Mouse (Mus musculus) limb, embryonic 12.5 days (tissue): ENCODE measurements around the gene Chit1. TPM values are rescaled to one million over a fixed set of nuclear protein-coding genes. Genes with fewer than 3 reads are reported as not detected.

Experiments
- ATAC-seq: fragments of 200-750 bp; cut with Nextera tagmentation; 2 replicates; pipeline ENCODE4 v1.8.0; 2017; ENCODE audit warnings: low read depth, moderate TSS enrichment; ENCODE audit not compliant: insufficient number of reproducible peaks, insufficient read depth, low FRiP score, low TSS enrichment
- H3K27ac ChIP-seq: fragments of 300-500 bp; sonication (generic); 2 replicates; pipeline ENCODE4 v1.5.1; 2016; ENCODE audit warnings: mild to moderate bottlenecking, moderate library complexity
- H3K27me3 ChIP-seq: fragments of 300-500 bp; sonication (generic); 2 replicates; pipeline ENCODE4 v1.6.1; 2016; ENCODE audit warnings: mild to moderate bottlenecking, moderate library complexity
- H3K36me3 ChIP-seq: fragments of 300-500 bp; sonication (generic); 2 replicates; pipeline ENCODE4 v1.6.1; 2016; ENCODE audit warnings: mild to moderate bottlenecking, moderate library complexity
- H3K4me1 ChIP-seq: fragments of 300-500 bp; sonication (generic); replicated peaks from 2 replicates; pipeline ENCODE4 v1.6.1; 2016
- H3K4me2 ChIP-seq: fragments of 300-500 bp; sonication (generic); 2 replicates; pipeline ENCODE4 v1.6.1; 2016; ENCODE audit warnings: mild to moderate bottlenecking, moderate library complexity
- H3K4me3 ChIP-seq: fragments of 300-500 bp; sonication (generic); replicated peaks from 2 replicates; pipeline ENCODE4 v1.5.1; 2016; ENCODE audit warnings: mild to moderate bottlenecking
- H3K9ac ChIP-seq: fragments of 300-500 bp; sonication (generic); replicated peaks from 2 replicates; pipeline ENCODE4 v1.6.1; 2016; ENCODE audit warnings: mild to moderate bottlenecking, moderate library complexity
- H3K9me3 ChIP-seq: fragments of 300-500 bp; sonication (generic); 2 replicates; pipeline ENCODE4 v1.6.1; 2016; ENCODE audit warnings: mild to moderate bottlenecking, moderate library complexity
- WGBS: fragments of 180-500 bp; shearing (Covaris S2); methylation state at CpG from one replicate; pipeline ENCODE4 v1.1.7; 2016; 5-methylcytosine and 5-hydroxymethylcytosine counted together
- polyA plus RNA-seq: library from polyadenylated mRNA; unstranded; fragments of >200 nt; fragmentation: Nextera tagmentation; extraction: Ambion mirVana; gene quantifications from 2 replicates; pipeline ENCODE4 v1.2.1, GENCODE M21; 2016

Gene Chit1
- polyA plus RNA-seq, 1 experiment from 2014 or later, result not detected

DNA sequence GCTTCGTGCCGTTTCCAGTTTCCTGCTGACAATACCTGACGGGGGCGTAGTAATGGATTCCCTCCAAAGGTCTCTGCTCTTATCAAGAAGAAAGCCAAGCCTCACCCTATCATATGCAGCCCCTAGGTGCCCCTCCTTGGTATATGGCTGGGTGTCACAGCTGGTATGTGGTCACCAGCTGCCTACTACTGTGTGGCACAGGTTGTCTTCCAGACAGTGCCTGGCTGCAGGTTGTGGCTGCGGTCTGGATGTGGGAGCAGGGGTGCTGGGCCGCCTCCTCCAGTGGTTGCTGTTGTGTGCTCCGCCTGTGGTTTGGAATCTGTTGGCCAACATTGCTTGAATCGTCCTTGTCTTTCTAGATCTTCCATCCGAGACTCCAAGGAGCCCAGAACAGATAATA, 39.7 kb downstream of the Chit1 start:
- Histone ChIP-seq H3K9ac (no peak overlapping the region), H3K27ac (no peak overlapping the region), H3K4me3 (no peak overlapping the region), H3K4me2 (no peak overlapping the region), H3K4me1 (0 out of 2 replicates have a peak, but pooled peaks cover 2% of the 10 kb centered on the region), H3K36me3 (no peaks in the 10 kb centered on the region), H3K27me3 (peaks cover 4% of the 10 kb centered on the region; the same call in 1 of the 2 replicates), H3K9me3 (no peaks in the 10 kb centered on the region)
- 90% methylated on average over 9 of the region's 9 CpGs for WGBS
- no peak for ATAC-seq

DNA sequence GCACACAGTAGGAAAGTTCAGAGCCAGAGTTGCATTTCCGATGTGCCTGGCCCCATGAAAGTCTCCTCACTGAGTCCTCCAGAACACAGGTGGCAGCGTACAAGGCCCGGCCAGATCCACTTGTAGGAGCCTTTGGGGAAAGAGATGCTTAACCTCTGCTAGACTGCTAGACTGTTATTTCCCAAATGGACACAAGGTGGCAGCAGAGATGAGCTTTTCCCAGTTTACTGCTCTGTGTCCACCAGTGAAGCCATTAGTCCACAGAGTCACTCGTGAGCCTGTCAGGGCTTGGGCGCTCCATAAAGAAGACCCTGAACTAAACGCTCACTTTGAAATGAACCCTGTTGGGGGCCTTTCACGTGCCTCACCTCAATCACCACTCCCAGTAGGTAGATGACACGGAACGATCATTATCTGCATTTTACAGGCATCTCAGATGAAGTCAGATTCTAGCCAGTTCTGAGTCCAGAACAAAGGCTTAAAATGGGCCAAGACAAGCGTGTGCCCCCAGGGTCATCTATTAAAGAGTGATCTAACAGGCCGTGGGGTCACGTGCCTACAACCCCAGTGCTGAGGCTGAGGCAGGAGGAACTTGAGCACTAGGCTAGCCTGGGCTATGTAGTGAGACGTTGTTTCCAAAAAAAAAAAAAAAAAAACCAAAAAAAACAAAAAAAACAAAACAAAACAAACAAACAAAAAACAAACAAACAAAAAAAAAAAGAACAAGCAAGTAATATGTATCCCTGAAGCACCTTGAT, 40.8 kb downstream of the Chit1 start:
- no peak overlapping the region for H3K9ac ChIP-seq
- H3K27me3 ChIP-seq, result peaks cover 4% of the 10 kb centered on the region; the same call in 1 of the 2 replicates
- no peak overlapping the region for H3K4me3 ChIP-seq
- 36% methylated on average over 13 of the region's 13 CpGs for WGBS
- no peaks in the 10 kb centered on the region for H3K36me3 ChIP-seq
- ATAC-seq, result peak; percentile 77
- H3K4me1 ChIP-seq, result 0 out of 2 replicates have a peak, but pooled peaks cover 2% of the 10 kb centered on the region
- H3K9me3 ChIP-seq, result no peaks in the 10 kb centered on the region
- H3K4me2 ChIP-seq, result no peak overlapping the region
- H3K27ac ChIP-seq, result no peak overlapping the region

DNA sequence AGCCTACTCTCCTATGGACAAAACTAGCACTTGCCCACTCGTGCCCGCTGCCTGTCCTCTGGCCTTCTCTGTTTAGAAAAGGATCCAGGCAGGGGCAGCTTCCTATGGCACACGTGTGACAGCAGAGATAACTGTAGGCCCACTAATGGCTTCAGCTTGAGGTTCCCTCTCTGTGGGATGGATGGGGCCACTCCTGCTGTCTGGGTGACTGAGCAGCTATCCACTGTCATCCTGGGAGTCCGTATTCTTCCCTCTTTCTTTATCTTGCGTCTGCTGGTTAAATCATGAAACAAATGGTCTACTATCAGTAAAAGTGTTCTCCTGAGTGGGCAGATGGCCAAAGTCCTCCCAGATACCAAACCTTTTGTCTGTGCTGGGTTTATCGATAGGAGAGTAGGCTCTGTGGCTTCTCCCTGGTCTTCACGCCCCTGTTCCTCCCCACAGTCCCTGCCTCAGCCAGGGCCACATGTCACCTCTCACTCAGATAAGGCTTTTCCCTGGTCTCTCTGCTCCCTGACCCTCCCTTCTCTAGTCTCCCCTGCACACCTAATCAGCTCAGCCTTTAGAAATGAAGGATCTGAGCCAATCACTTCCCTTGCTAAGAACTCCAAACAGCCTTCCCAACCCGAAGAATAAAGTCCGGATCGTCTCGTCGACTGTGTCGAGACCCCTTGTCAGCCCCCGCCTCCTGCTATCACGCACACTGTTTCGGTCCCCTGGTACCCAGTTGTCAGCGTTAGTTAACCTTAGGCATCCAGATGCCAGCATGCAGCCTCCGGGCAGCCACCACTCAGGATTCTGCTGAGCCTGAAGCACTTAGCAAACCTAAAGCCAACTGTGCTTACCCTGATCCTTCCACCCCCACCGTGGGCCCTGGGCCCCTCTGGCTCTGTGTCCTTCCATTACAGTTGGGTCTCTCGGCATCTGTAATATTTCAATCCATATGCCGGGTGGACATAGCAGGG, 41.9 kb downstream of the Chit1 start:
- H3K4me2 ChIP-seq, result no peak overlapping the region
- WGBS, result 77% methylated on average over 21 of the region's 21 CpGs
- ATAC-seq, result no peak
- no peak overlapping the region for H3K4me3 ChIP-seq
- no peaks in the 10 kb centered on the region for H3K9me3 ChIP-seq
- H3K27ac ChIP-seq, result no peak overlapping the region
- peaks cover 4% of the 10 kb centered on the region; the same call in 1 of the 2 replicates for H3K27me3 ChIP-seq
- 0 out of 2 replicates have a peak, but pooled peaks cover 2% of the 10 kb centered on the region for H3K4me1 ChIP-seq
- no peak overlapping the region for H3K9ac ChIP-seq
- no peaks in the 10 kb centered on the region for H3K36me3 ChIP-seq

DNA sequence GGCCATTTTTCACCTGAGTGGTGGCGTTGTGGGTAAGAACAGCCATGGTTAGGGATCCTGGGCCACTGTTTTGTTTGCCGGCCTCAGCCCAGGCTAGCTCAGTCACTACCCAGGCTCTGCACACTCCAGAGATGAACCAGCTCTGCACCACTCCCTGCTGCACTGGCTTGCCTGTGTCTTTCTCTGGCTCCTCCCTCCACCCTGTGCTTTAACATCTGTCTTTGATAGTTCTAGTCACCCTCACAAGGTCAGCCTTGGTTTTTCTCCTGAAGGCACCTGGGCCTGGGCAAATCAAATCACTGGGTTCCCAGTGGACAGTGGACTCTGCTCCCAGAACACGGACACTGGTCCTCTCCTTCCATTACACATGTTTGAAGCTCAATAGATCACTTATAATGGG, 43.1 kb downstream of the Chit1 start:
- Histone ChIP-seq H3K4me2 (no peak overlapping the region), H3K27ac (no peak overlapping the region), H3K36me3 (no peaks in the 10 kb centered on the region), H3K9me3 (no peaks in the 10 kb centered on the region), H3K9ac (no peak overlapping the region), H3K4me1 (0 out of 2 replicates have a peak, but pooled peaks cover 2% of the 10 kb centered on the region), H3K27me3 (peaks cover 4% of the 10 kb centered on the region; the same call in 1 of the 2 replicates), H3K4me3 (no peak overlapping the region)
- 89% methylated on average over 3 of the region's 3 CpGs for WGBS
- ATAC-seq, result no peak

DNA sequence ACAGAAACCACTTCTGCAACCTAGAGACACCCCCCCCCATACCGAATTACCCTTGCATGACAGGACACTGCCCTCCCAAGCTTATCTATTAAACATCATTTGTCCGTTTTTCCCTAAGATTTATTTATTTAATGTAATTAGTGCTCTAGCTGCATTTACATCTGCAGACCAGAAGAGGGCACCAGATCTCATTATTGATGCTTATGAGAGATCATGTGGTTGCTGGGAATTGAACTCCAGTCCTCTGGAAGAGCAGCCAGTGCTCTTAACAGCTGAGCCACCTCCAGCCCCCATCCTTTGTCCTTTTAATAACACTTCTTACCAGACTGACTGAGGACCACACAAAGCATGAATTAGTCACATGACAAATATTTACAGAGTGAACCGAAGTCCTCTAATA, 43.6 kb downstream of the Chit1 start:
- Histone ChIP-seq H3K9ac (no peak overlapping the region), H3K27ac (no peak overlapping the region), H3K9me3 (no peaks in the 10 kb centered on the region), H3K27me3 (peaks cover 4% of the 10 kb centered on the region; the same call in 1 of the 2 replicates), H3K36me3 (no peaks in the 10 kb centered on the region), H3K4me3 (no peak overlapping the region), H3K4me1 (0 out of 2 replicates have a peak, but pooled peaks cover 2% of the 10 kb centered on the region), H3K4me2 (no peak overlapping the region)
- 71% methylated on average over 3 of the region's 3 CpGs for WGBS
- ATAC-seq, result no peak

DNA sequence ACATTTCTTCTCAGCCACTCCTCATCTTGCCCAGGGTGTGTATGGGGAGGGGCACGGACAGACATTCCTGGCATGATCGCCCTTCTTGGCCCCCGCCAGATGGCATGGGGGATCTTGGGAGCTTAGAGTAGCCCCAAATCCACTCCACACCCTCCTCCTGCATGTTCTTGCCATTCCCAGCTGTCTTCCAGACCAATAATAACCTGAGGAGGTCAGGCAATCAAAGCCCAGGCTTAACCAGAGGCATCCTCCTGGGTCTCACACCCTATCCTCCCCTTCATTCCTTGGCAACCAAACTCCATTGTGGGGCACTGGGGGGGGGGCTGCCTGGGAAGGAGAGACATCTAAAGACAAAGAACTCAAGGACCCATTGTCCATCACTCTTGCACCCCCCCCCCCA, 49.4 kb downstream of the Chit1 start:
- 81% methylated on average over 3 of the region's 3 CpGs for WGBS
- ATAC-seq, result peak; percentile 37; the same call in 1 of the 2 replicates
- Histone ChIP-seq H3K4me2 (no peak overlapping the region), H3K27ac (no peak overlapping the region), H3K36me3 (no peaks in the 10 kb centered on the region), H3K4me3 (no peak overlapping the region), H3K4me1 (no peaks in the 10 kb centered on the region), H3K9me3 (no peaks in the 10 kb centered on the region), H3K9ac (no peak overlapping the region), H3K27me3 (no peaks in the 10 kb centered on the region)

DNA sequence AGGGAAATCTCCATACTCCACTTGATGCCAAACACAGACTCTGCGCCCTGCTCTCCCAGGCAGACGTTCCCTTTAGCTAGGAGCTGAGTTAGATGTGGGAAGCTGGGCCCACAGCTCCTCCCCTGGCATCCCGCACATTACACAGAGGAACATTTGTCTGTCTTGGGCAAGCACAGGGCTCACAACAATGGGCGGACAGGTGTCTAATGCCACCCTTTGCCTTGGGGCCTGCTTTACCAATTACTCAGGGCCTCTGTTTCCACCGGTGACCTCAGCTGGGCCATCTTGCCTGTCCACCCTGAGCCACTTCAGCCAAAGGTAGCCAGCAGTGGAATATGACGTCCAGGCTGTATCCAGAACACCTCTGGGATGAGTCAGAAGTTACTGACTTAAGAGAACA, 50.4 kb downstream of the Chit1 start:
- H3K9ac ChIP-seq, result no peak overlapping the region
- 79% methylated on average over 6 of the region's 6 CpGs for WGBS
- no peak overlapping the region for H3K4me3 ChIP-seq
- no peak for ATAC-seq
- H3K36me3 ChIP-seq, result no peaks in the 10 kb centered on the region
- H3K4me1 ChIP-seq, result no peaks in the 10 kb centered on the region
- no peak overlapping the region for H3K4me2 ChIP-seq
- H3K27ac ChIP-seq, result no peak overlapping the region
- no peaks in the 10 kb centered on the region for H3K9me3 ChIP-seq
- H3K27me3 ChIP-seq, result no peaks in the 10 kb centered on the region

DNA sequence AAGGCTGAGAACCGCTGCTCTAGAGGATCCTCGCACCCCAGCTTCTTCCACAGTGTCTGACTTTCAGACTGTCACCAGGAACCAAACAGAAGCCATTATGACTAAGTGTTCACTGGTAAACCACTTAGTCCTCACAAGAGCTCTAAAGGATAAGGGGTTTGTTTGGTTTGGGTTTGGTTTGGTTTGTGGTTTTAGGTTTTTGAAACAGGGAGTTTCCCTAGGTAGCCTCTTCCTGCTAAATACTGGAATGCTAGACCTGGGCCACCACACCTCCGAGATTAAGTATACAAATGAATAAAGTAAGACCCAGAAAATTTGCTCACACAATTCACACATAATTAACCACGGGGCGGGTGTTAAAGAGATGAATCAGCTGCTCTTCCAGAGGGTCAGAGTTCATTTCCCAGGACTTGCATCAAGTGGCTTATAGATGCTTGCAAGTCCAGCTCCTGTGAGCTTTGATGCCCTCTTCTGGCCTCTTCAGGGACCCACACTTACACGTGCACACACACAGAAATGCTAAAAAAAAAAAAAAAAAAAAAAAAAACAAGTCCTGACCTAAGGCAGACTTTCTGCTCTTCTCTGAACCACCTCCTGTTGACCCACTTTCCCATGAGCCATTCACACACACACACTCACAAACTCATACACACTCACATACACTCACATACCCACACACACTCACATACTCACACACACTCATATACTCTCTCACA, 51.6 kb downstream of the Chit1 start:
- no peak for ATAC-seq
- H3K36me3 ChIP-seq, result no peaks in the 10 kb centered on the region
- no peaks in the 10 kb centered on the region for H3K27me3 ChIP-seq
- WGBS, result 91% methylated on average over 6 of the region's 6 CpGs
- H3K9ac ChIP-seq, result no peak overlapping the region
- H3K4me1 ChIP-seq, result no peaks in the 10 kb centered on the region
- H3K27ac ChIP-seq, result no peak overlapping the region
- no peaks in the 10 kb centered on the region for H3K9me3 ChIP-seq
- no peak overlapping the region for H3K4me2 ChIP-seq
- H3K4me3 ChIP-seq, result no peak overlapping the region

DNA sequence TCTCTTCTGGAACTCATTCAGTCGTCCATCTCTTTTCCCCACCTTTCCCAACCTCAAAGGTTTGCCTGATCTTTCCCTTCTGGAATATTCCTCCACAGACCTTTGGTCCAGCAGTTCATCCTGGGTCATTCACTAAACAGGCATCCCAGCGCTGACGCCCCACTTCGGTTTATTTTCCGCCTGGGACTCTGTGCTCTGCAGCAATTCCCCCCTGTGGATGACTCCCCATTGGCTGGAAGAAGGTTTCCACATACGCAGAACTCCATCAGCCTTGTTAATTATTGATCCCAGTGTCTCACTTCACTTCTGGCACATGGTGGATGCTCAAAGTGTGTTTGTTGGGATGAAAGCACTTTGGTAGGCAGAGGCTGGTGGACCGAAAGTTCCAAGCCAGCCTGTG, 52.4 kb downstream of the Chit1 start:
- WGBS, result 91% methylated on average over 7 of the region's 7 CpGs
- Histone ChIP-seq H3K27me3 (no peaks in the 10 kb centered on the region), H3K27ac (no peak overlapping the region), H3K9me3 (no peaks in the 10 kb centered on the region), H3K36me3 (no peaks in the 10 kb centered on the region), H3K4me2 (no peak overlapping the region), H3K4me3 (no peak overlapping the region), H3K4me1 (no peaks in the 10 kb centered on the region), H3K9ac (no peak overlapping the region)
- no peak for ATAC-seq

DNA sequence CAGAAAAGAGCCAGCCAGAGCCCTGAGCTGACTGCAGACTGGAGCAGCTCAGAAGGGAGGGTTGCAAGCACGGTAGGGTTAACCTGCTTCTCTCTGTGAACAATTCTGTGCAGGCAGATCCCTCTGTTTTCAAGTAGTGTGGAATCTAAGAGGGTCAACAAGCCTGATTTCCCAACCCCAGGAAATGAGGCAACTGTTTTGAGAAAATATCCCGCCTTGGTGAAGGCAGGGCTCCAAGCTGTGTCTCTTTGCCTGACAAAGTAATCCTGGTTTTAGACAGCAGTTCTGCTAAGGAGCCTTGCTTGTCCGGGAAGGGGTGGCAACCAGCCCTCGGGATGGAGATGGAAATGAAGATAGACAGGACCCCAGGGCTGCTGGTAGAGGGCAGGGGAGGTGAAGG, 53.4 kb downstream of the Chit1 start:
- no peak for ATAC-seq
- H3K4me3 ChIP-seq, result no peak overlapping the region
- WGBS, result 78% methylated on average over 4 of the region's 4 CpGs

DNA sequence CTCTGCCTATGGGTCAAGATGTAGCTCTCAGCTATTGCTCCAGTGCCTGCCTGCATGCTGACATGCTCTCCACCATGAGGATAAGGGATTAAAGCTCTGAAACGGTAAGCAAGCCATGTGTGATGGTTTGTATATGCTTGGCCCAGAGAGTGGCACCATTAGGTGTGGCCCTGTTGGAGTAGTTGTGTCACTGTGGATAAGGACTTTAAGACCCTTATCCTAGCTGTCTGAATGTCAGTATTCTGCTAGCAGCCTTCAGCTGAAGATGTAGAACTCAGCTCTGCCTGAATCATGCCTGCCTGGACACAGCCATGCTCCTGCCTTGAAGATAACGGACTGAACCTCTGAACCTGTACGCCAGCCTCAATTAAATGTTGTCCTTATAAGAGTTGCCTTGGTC, 55.5 kb downstream of the Chit1 start:
- ATAC-seq, result no peak
- H3K9ac ChIP-seq, result no peak overlapping the region
- no peaks in the 10 kb centered on the region for H3K27me3 ChIP-seq
- no peaks in the 10 kb centered on the region for H3K9me3 ChIP-seq
- H3K4me2 ChIP-seq, result no peak overlapping the region
- no peaks in the 10 kb centered on the region for H3K4me1 ChIP-seq
- no peak overlapping the region for H3K4me3 ChIP-seq
- whole genome bisulfite sequencing, result 92% methylated on average over 3 of the region's 3 CpGs
- no peak overlapping the region for H3K27ac ChIP-seq
- no peaks in the 10 kb centered on the region for H3K36me3 ChIP-seq

More for the DNA sequence above, 53.4 kb downstream of the Chit1 start:
- Histone ChIP-seq H3K4me1 (no peaks in the 10 kb centered on the region), H3K27me3 (no peaks in the 10 kb centered on the region), H3K36me3 (no peaks in the 10 kb centered on the region), H3K27ac (no peak overlapping the region), H3K4me2 (no peak overlapping the region), H3K9me3 (no peaks in the 10 kb centered on the region), H3K9ac (no peak overlapping the region)
